Mouse (Mus musculus) limb, embryonic 12.5 days (tissue): ENCODE measurements at regions not wholly inside any gene's neighbourhood (a gene's known extent, or its start where the extent isn't known, plus 50 kb on each side); places are given as distances from the start of the nearest gene placed in this dataset.
A peak's percentile ranks its signal among the peaks of the same experiment; 100 is the strongest.

Experiments used
- ATAC-seq: fragments of 200-750 bp; cut with Nextera tagmentation; 2 replicates; pipeline ENCODE4 v1.8.0; 2017; ENCODE audit warnings: low read depth, moderate TSS enrichment; ENCODE audit not compliant: insufficient number of reproducible peaks, insufficient read depth, low FRiP score, low TSS enrichment
- H3K27ac ChIP-seq: fragments of 300-500 bp; sonication (generic); 2 replicates; pipeline ENCODE4 v1.5.1; 2016; ENCODE audit warnings: mild to moderate bottlenecking, moderate library complexity
- H3K27me3 ChIP-seq: fragments of 300-500 bp; sonication (generic); 2 replicates; pipeline ENCODE4 v1.6.1; 2016; ENCODE audit warnings: mild to moderate bottlenecking, moderate library complexity
- H3K36me3 ChIP-seq: fragments of 300-500 bp; sonication (generic); 2 replicates; pipeline ENCODE4 v1.6.1; 2016; ENCODE audit warnings: mild to moderate bottlenecking, moderate library complexity
- H3K4me1 ChIP-seq: fragments of 300-500 bp; sonication (generic); replicated peaks from 2 replicates; pipeline ENCODE4 v1.6.1; 2016
- H3K4me2 ChIP-seq: fragments of 300-500 bp; sonication (generic); 2 replicates; pipeline ENCODE4 v1.6.1; 2016; ENCODE audit warnings: mild to moderate bottlenecking, moderate library complexity
- H3K4me3 ChIP-seq: fragments of 300-500 bp; sonication (generic); replicated peaks from 2 replicates; pipeline ENCODE4 v1.5.1; 2016; ENCODE audit warnings: mild to moderate bottlenecking
- H3K9ac ChIP-seq: fragments of 300-500 bp; sonication (generic); replicated peaks from 2 replicates; pipeline ENCODE4 v1.6.1; 2016; ENCODE audit warnings: mild to moderate bottlenecking, moderate library complexity
- H3K9me3 ChIP-seq: fragments of 300-500 bp; sonication (generic); 2 replicates; pipeline ENCODE4 v1.6.1; 2016; ENCODE audit warnings: mild to moderate bottlenecking, moderate library complexity
- WGBS: fragments of 180-500 bp; shearing (Covaris S2); methylation state at CpG from one replicate; pipeline ENCODE4 v1.1.7; 2016; 5-methylcytosine and 5-hydroxymethylcytosine counted together

DNA sequence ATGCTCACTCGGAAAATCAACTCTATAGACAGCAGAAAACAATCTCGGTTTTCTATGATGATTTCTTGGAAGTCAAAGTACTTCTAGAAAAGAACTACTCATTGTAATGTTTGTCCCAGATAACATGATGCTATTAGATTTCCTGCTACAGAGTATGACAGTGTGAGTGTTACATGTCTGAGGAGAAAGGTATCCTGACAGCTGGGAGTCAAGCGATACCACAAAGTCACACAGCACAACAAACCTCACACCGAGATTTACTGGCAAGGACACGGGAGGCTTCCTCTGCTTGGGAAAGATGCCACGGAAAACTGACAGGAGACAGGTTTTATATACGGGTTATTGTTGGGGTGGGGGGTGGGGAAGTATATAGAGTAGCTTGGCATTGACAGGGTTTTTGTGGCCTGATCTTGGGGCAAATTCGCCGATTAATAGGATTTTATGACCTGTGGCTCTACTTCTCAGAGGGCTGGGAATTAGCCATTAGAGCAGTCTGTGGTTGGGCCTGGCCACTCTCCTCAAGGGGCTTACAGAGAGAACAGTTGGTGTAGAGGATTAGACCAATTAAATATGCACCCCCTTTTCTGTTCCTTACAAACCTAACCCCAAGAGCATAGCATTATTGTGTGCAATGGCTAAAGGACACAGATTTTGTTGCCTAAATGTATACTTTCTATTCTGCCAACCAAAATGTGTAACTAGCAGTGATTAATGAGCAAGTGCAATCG lies 209.2 kb upstream of the Sfrp2 start:
- 69% methylated on average over 10 of the region's 10 CpGs for WGBS
- Histone ChIP-seq H3K9me3 (no peaks in the 10 kb centered on the region), H3K4me3 (no peak overlapping the region), H3K27ac (no peak overlapping the region), H3K4me2 (no peak overlapping the region), H3K36me3 (no peaks in the 10 kb centered on the region), H3K27me3 (no peaks in the 10 kb centered on the region), H3K4me1 (peaks cover 27% of the 10 kb centered on the region), H3K9ac (no peak overlapping the region)
- ATAC-seq, result no peak

DNA sequence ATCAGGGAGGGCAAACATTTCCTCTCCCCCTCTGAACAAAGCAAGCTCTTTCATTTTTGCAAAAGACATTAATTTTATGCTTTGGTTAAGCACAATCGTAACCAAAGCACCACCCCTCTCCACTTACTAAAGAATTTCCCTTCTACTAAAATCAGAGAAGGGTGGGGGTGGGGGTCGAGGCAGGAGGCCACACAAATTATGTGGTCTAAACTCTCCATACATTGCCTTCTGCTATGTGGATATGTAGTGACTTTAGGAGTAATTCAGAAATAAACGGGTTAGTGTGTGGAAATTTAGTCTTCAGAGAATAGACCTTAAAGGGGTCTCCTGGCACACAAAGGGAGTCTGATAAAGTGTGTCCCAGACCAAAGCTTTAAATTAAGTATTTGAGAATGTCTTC lies 204.1 kb upstream of the Sfrp2 start:
- Histone ChIP-seq H3K4me2 (no peak overlapping the region), H3K4me1 (peaks cover 18% of the 10 kb centered on the region), H3K9me3 (no peaks in the 10 kb centered on the region), H3K27ac (peak overlapping the region; percentile 50; the same call in 1 of the 2 replicates), H3K36me3 (no peaks in the 10 kb centered on the region), H3K27me3 (no peaks in the 10 kb centered on the region), H3K9ac (no peak overlapping the region), H3K4me3 (no peak overlapping the region)
- ATAC-seq, result peak; percentile 66; the same call in 1 of the 2 replicates
- 45% methylated on average over 3 of the region's 3 CpGs for WGBS

DNA sequence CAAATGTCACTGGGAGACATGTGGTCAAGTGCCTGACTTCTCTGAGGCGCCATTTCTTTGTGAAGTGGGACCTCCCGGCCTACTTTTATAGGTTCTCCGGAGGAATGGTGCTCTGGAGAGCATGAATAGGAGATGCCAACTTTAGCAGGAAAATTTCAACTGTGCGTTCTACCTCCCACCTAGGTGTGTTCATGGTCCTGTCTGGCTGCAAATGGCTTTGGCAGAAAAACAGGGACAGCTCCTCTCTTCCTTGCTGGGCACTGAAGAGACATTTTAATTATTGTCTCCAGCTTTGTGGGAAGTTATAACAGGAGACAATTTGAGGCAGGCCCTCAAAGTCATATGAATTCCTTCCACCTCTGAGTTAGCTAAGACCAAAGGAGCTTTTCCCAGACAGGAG lies 190.6 kb upstream of the Sfrp2 start:
- Histone ChIP-seq H3K36me3 (no peaks in the 10 kb centered on the region), H3K4me1 (peaks cover 14% of the 10 kb centered on the region), H3K4me3 (no peak overlapping the region), H3K27ac (no peak overlapping the region), H3K9me3 (no peaks in the 10 kb centered on the region), H3K27me3 (no peaks in the 10 kb centered on the region), H3K9ac (no peak overlapping the region), H3K4me2 (no peak overlapping the region)
- ATAC-seq, result no peak
- WGBS, result 88% methylated on average over 4 of the region's 4 CpGs

DNA sequence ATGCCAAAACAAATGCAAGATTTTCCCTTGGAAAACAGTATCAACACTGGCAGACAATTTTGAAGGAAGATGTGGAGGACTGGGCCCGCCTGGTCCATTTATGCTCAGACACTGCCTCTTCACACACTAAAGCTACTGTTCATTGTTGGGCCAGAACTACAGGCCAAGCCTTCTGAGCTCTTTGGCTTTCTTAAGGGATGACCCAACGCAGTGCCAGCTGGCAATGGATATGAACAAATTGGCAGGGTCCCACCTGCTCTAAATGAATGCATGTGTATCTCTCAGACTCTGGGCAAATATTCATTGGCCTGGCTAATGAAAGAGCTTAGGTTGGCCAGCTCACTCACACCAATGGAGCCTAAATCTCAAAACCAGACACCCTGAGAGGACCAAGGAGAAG lies 190.0 kb upstream of the Sfrp2 start:
- no peak overlapping the region for H3K4me3 ChIP-seq
- H3K9me3 ChIP-seq, result no peaks in the 10 kb centered on the region
- no peak for ATAC-seq
- WGBS, result 92% methylated on average over 2 of the region's 2 CpGs
- H3K36me3 ChIP-seq, result no peaks in the 10 kb centered on the region
- H3K27ac ChIP-seq, result no peak overlapping the region
- no peak overlapping the region for H3K4me2 ChIP-seq
- H3K4me1 ChIP-seq, result peaks cover 14% of the 10 kb centered on the region
- no peaks in the 10 kb centered on the region for H3K27me3 ChIP-seq
- H3K9ac ChIP-seq, result no peak overlapping the region

DNA sequence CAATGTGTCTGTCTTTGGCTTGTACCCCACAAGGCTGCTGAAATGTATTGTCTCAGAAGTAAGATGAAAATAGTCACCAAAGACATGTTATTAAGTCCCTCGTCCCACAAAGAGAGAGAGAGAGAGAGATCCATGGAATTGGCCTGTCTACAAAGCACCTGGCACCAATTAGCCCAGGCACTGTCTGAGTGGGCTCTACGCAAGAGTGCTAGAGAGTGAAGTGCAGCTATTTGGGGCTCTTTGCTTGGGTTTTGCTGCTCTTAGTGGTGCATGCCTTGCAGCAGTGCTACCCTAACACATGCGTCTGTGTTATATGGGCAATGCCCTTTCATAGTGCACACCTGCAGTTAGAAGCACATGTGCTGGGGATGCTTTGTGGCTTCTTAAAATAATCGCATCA lies 185.4 kb upstream of the Sfrp2 start:
- H3K4me1 ChIP-seq, result peaks cover 11% of the 10 kb centered on the region
- H3K4me2 ChIP-seq, result no peak overlapping the region
- H3K27me3 ChIP-seq, result no peaks in the 10 kb centered on the region
- 38% methylated on average over 4 of the region's 4 CpGs for WGBS
- H3K9me3 ChIP-seq, result peaks cover 7% of the 10 kb centered on the region; the same call in 1 of the 2 replicates
- H3K9ac ChIP-seq, result no peak overlapping the region
- H3K27ac ChIP-seq, result no peak overlapping the region
- ATAC-seq, result no peak
- no peaks in the 10 kb centered on the region for H3K36me3 ChIP-seq
- no peak overlapping the region for H3K4me3 ChIP-seq

DNA sequence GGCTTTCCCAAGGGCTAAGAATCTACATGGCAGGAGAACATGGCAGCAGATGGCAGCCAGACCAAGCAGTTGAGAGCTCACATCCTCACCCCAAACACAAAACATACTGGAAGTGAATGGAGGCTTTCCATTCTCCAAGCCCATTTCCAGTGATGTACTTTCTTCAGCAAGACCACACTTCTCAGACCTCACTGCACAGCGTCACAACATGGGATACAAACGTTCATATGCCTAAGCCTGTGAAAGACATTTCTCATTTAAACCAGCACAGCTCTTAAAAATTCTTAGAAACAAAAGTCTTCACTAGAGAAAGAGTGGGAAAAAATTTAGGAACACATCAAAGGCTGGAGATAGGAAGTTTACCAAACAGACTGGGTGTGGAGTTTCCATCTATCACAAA lies 183.9 kb upstream of the Sfrp2 start:
- Histone ChIP-seq H3K27ac (no peak overlapping the region), H3K9me3 (peaks cover 7% of the 10 kb centered on the region; the same call in 1 of the 2 replicates), H3K4me1 (peaks cover 11% of the 10 kb centered on the region), H3K27me3 (no peaks in the 10 kb centered on the region), H3K9ac (no peak overlapping the region), H3K36me3 (no peaks in the 10 kb centered on the region), H3K4me3 (no peak overlapping the region), H3K4me2 (no peak overlapping the region)
- WGBS, result 94% methylated on average over 2 of the region's 2 CpGs
- ATAC-seq, result no peak

DNA sequence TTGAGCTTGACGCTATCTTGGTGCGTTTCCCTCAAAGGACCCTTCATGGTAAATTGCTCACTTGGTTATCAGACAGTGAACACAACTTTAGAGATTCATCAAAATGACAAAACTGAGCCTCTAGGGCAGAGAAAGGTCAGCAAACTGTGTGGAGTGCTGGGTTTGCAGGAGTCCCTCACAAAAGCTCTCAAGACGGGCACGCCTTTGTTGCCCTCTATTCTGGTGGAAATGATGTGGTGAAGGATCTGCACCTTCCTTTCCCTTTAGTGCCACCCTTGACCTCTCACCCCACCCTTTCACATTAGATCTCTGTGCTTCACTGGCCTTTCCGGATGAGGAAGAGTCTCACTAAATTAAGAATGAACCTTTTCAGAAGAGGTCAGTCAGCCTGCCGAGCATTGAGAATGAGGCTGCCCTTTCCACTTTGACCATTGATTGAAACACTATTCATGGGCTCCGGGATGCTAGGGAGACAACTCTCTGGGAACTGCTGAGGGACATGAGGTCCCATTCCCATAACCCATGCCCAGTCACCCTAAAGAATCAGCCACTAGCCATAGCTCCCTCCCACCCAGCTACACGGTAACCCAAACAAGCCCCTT lies 182.9 kb upstream of the Sfrp2 start:
- H3K9ac ChIP-seq, result no peak overlapping the region
- no peak overlapping the region for H3K27ac ChIP-seq
- no peaks in the 10 kb centered on the region for H3K27me3 ChIP-seq
- no peak overlapping the region for H3K4me2 ChIP-seq
- peaks cover 11% of the 10 kb centered on the region for H3K4me1 ChIP-seq
- H3K9me3 ChIP-seq, result peaks cover 7% of the 10 kb centered on the region; the same call in 1 of the 2 replicates
- no peaks in the 10 kb centered on the region for H3K36me3 ChIP-seq
- 76% methylated on average over 8 of the region's 8 CpGs for WGBS
- H3K4me3 ChIP-seq, result no peak overlapping the region
- no peak for ATAC-seq

DNA sequence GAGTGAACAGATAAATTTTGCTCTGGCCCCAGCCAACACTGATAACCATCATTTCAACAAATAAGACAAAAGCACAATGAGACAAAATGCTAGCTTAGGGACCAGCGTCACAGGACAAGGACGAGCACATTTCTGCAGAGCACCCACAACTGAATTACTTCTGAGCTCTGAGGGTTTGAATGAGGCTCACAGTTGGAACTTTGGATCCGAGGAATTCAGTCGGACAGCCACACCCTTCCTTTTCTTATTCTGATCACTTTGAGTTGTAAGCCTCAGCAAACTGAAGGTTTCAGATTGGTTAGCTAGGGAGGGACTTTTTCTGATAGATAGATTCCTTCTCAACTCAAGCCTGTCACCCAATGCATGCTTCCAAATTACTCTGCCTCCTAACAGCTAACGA lies 180.0 kb upstream of the Sfrp2 start:
- Histone ChIP-seq H3K4me1 (0 out of 2 replicates have a peak, but pooled peaks cover 3% of the 10 kb centered on the region), H3K9ac (no peak overlapping the region), H3K4me2 (no peak overlapping the region), H3K27me3 (no peaks in the 10 kb centered on the region), H3K36me3 (no peaks in the 10 kb centered on the region), H3K9me3 (peaks cover 7% of the 10 kb centered on the region; the same call in 1 of the 2 replicates), H3K27ac (no peak overlapping the region), H3K4me3 (no peak overlapping the region)
- 86% methylated on average over 5 of the region's 5 CpGs for WGBS
- ATAC-seq, result no peak

DNA sequence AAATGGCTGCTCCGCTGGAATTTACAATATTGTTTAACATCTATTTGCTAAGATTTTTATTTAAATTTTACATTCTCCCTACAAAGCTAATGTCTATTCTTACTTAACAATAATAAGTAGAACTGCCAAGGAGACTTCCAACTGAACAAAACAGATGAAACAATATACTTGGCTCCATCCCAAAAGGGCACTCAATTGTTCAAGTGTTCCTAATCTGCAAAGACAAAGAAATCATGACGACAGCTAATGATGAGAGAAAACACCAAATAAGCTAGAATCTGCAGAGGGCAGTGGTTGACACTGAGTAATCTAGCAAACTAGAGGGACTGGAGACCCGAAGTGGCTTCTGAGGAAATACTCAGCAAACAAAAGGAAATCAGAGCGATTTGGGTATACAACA lies 179.6 kb upstream of the Sfrp2 start:
- peaks cover 7% of the 10 kb centered on the region; the same call in 1 of the 2 replicates for H3K9me3 ChIP-seq

DNA sequence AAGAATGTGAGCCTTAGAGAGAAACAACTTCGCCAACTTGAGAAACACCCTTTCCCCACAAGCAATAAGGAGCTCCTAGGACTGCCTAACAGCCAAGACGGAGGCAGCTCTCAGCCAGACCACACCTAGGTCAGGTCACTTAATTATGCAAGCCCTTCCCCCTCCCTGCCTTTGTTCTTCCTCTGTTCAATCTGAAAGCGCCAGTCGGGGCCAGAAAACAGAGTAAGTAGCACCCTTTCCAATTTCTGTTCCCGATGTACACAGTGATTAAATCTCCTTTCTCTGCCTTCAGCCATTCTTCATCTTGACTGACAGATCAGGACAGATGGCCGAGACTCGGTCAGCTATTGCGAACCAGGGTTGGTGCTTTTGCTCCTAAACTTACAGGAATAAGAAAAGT lies 177.0 kb upstream of the Sfrp2 start:
- H3K9ac ChIP-seq, result no peak overlapping the region
- H3K4me1 ChIP-seq, result 0 out of 2 replicates have a peak, but pooled peaks cover 3% of the 10 kb centered on the region
- no peak overlapping the region for H3K4me2 ChIP-seq
- no peak for ATAC-seq
- no peaks in the 10 kb centered on the region for H3K27me3 ChIP-seq
- H3K4me3 ChIP-seq, result no peak overlapping the region
- H3K36me3 ChIP-seq, result no peaks in the 10 kb centered on the region
- peaks cover 7% of the 10 kb centered on the region; the same call in 1 of the 2 replicates for H3K9me3 ChIP-seq
- WGBS, result 38% methylated on average over 8 of the region's 8 CpGs
- no peak overlapping the region for H3K27ac ChIP-seq

More for the DNA sequence above, 179.6 kb upstream of the Sfrp2 start:
- H3K27ac ChIP-seq, result no peak overlapping the region
- no peak for ATAC-seq
- H3K4me1 ChIP-seq, result 0 out of 2 replicates have a peak, but pooled peaks cover 3% of the 10 kb centered on the region
- H3K27me3 ChIP-seq, result no peaks in the 10 kb centered on the region
- no peak overlapping the region for H3K9ac ChIP-seq
- H3K4me2 ChIP-seq, result no peak overlapping the region
- WGBS, result 85% methylated on average over 4 of the region's 4 CpGs
- no peak overlapping the region for H3K4me3 ChIP-seq
- no peaks in the 10 kb centered on the region for H3K36me3 ChIP-seq

DNA sequence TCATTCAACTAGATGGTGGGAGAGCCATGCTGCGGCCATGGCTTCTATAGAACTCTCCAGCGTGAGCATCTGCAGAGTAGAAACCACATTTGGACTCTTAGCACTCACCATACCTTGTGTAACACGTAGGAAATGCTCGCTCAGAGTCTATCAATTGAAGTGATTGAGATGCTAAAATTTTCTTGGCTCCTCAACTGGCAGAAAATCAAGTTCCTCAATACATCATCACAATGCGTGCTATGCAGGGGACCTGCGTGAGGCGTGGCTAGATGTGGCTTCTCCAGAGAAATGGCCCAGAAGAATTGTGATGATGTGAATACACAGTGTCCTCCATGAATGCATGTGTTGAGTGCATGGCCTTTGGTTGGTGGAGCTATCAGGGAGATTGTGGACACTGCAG lies 174.9 kb upstream of the Sfrp2 start:
- Histone ChIP-seq H3K9ac (no peak overlapping the region), H3K4me3 (no peak overlapping the region), H3K4me1 (0 out of 2 replicates have a peak, but pooled peaks cover 3% of the 10 kb centered on the region), H3K4me2 (no peak overlapping the region), H3K36me3 (no peaks in the 10 kb centered on the region), H3K9me3 (no peaks in the 10 kb centered on the region; the same call in 1 of the 2 replicates), H3K27ac (no peak overlapping the region), H3K27me3 (no peaks in the 10 kb centered on the region)
- 95% methylated on average over 7 of the region's 7 CpGs for WGBS
- ATAC-seq, result no peak
